Mouse (Mus musculus) heart, embryonic 14.5 days (tissue): ENCODE results near the gene Nfyc. TPM values are rescaled to one million over a fixed set of nuclear protein-coding genes. Genes with fewer than 3 reads are reported as not detected.
A peak's percentile ranks its signal among the peaks of the same experiment; 100 is the strongest.

ENCODE experiments used
- ATAC-seq: fragments of 200-750 bp; cut with Nextera tagmentation; 2 replicates; pipeline ENCODE4 v1.8.0; 2017; ENCODE audit warnings: low read depth, moderate TSS enrichment; ENCODE audit not compliant: insufficient number of reproducible peaks, insufficient read depth, low FRiP score
- H3K27ac ChIP-seq, 2 experiments: fragments of 200-500 bp in 1 of 2; fragments of 300-500 bp in 1 of 2; sonication (generic) in 1 of 2; replicated peaks in 1 of 2; 2 replicates each; pipeline ENCODE4 v1.5.1; 2012 to 2014; ENCODE audit warnings: low read depth in 2 of 2, low read length in 2 of 2, control low read depth in 1 of 2, mild to moderate bottlenecking in 1 of 2, mixed read lengths in 1 of 2; ENCODE audit not compliant: control insufficient read depth in 1 of 2, insufficient read depth in 1 of 2
- H3K27me3 ChIP-seq: fragments of 300-500 bp; sonication (generic); 2 replicates; pipeline ENCODE4 v1.6.1; 2014; ENCODE audit warnings: mild to moderate bottlenecking, low read length, control low read depth; ENCODE audit not compliant: control insufficient read depth, insufficient read depth
- H3K36me3 ChIP-seq: fragments of 300-500 bp; sonication (generic); 2 replicates; pipeline ENCODE4 v1.6.1; 2014; ENCODE audit warnings: mild to moderate bottlenecking, control low read depth, low read length, mixed read lengths; ENCODE audit not compliant: control insufficient read depth, insufficient read depth
- H3K4me1 ChIP-seq, 2 experiments: fragments of 200-500 bp in 1 of 2; fragments of 300-500 bp in 1 of 2; sonication (generic) in 1 of 2; 2 replicates each; pipeline ENCODE4 v1.6.1; 2012 to 2014; ENCODE audit warnings: low read length in 2 of 2, control low read depth in 1 of 2, mixed read lengths in 1 of 2; ENCODE audit not compliant: control insufficient read depth in 2 of 2, insufficient read depth in 2 of 2
- H3K4me2 ChIP-seq: fragments of 300-500 bp; sonication (generic); 2 replicates; pipeline ENCODE4 v1.6.1; 2014; ENCODE audit warnings: mild to moderate bottlenecking, low read length
- H3K4me3 ChIP-seq, 2 experiments: fragments of 200-500 bp in 1 of 2; fragments of 300-500 bp in 1 of 2; sonication (generic) in 1 of 2; 2 replicates each; pipeline ENCODE4 v1.5.1; 2012 to 2014; ENCODE audit warnings: low read length in 2 of 2, mild to moderate bottlenecking in 2 of 2, control low read depth in 1 of 2, low read depth in 1 of 2, moderate library complexity in 1 of 2; ENCODE audit not compliant: control insufficient read depth in 1 of 2, insufficient read depth in 1 of 2
- H3K9ac ChIP-seq: fragments of 300-500 bp; sonication (generic); 2 replicates; pipeline ENCODE4 v1.6.1; 2014; ENCODE audit warnings: mild to moderate bottlenecking, low read length
- H3K9me3 ChIP-seq: fragments of 300-500 bp; sonication (generic); 2 replicates; pipeline ENCODE4 v1.6.1; 2016; ENCODE audit warnings: low read length, control low read depth; ENCODE audit not compliant: control insufficient read depth
- WGBS: fragments of 180-500 bp; shearing (Covaris S2); extraction: QIAGEN DNeasy Blood & Tissue Kit; methylation state at CpG from one replicate; pipeline ENCODE4 v1.1.7; 2014; 5-methylcytosine and 5-hydroxymethylcytosine counted together
- polyA plus RNA-seq: library from polyadenylated mRNA; unstranded; fragments of >200 nt; fragmentation: Nextera tagmentation; extraction: Ambion mirVana; gene quantifications from 2 replicates; pipeline ENCODE4 v1.2.1, GENCODE M21; 2014

Nfyc gene
- polyA plus RNA-seq, 1 experiment from 2014 or later, result 107 TPM

GRCm38 (mm10) chr4:120741303-120741702 is 90.1 kb downstream of the Nfyc start:
- Histone ChIP-seq H3K4me1 (no peaks in the 10 kb centered on the region), H3K4me2 (no peak overlapping the region), H3K36me3 (no peaks in the 10 kb centered on the region), H3K9me3 (no peaks in the 10 kb centered on the region), H3K27me3 (peaks cover 62% of the 10 kb centered on the region), H3K27ac (no peak overlapping the region), H3K4me3 (no peak overlapping the region), H3K9ac (no peak overlapping the region)
- ATAC-seq, result no peak
- 75% methylated on average over 6 of the region's 6 CpGs for WGBS

DNA sequence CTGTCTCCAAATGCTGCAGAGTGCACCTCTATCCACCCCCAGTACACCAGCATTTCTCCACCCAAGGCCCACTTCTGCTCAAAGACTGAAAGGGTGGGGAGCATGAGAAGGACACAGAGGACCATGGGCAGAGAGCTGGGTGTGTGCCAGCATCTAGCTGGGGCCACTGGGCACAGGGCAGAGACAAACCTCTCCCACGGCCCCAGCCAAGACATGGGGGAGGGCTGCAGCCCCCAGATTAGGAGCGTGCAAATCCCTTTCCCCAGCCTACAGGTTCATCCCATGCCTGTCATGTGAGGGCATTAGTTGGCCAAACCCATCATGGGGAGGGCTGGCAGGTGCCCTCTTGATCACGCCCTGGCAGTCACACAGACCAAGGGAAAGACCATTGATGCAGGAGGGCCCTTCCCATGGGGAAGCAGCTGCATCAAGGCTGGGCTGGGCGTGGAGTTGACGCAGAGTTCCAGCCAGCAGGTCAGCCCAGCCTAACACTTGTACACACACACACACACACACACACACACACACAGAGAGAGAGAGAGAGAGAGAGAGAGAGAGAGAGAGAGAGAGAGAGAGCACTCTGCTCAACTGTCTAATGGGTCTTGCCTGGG is 97.3 kb downstream of the Nfyc start:
- no peak for ATAC-seq
- peaks cover 41% of the 10 kb centered on the region for H3K27me3 ChIP-seq
- no peaks in the 10 kb centered on the region for H3K36me3 ChIP-seq
- no peak overlapping the region for H3K9ac ChIP-seq
- no peak overlapping the region for H3K27ac ChIP-seq
- H3K9me3 ChIP-seq, result no peaks in the 10 kb centered on the region
- WGBS, result 75% methylated on average over 5 of the region's 5 CpGs
- H3K4me1 ChIP-seq, result peaks cover 9 to 18% of the 10 kb centered on the region in 2 experiments
- H3K4me3 ChIP-seq, result no peak overlapping the region
- H3K4me2 ChIP-seq, result no peak overlapping the region

DNA sequence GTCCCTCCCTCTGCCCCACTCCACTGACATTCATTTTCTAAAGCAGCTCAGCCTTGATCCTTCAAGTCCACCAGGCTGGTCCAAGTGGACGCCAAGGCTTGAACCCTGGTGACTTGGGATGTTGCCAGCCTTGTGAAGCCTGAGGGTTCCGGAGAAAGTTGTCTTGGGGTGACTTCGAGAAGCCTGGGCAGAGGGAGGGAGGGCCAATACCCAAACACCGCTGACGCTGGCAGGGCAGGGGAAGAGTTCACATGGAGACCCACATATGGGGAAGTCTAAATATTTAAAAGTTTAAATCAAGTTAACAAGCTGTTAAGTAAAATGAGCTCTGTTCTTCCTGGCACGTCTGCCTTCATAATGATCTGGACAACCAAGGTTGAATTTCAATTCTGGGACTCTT is 98.6 kb downstream of the Nfyc start:
- 89% methylated on average over 6 of the region's 6 CpGs for WGBS
- Histone ChIP-seq H3K4me1 (peaks cover 14 to 18% of the 10 kb centered on the region in 2 experiments), H3K4me2 (no peak overlapping the region), H3K27ac (no peak overlapping the region), H3K4me3 (no peak overlapping the region), H3K36me3 (no peaks in the 10 kb centered on the region), H3K9ac (no peak overlapping the region), H3K27me3 (peaks cover 28% of the 10 kb centered on the region), H3K9me3 (no peaks in the 10 kb centered on the region)
- ATAC-seq, result no peak

DNA sequence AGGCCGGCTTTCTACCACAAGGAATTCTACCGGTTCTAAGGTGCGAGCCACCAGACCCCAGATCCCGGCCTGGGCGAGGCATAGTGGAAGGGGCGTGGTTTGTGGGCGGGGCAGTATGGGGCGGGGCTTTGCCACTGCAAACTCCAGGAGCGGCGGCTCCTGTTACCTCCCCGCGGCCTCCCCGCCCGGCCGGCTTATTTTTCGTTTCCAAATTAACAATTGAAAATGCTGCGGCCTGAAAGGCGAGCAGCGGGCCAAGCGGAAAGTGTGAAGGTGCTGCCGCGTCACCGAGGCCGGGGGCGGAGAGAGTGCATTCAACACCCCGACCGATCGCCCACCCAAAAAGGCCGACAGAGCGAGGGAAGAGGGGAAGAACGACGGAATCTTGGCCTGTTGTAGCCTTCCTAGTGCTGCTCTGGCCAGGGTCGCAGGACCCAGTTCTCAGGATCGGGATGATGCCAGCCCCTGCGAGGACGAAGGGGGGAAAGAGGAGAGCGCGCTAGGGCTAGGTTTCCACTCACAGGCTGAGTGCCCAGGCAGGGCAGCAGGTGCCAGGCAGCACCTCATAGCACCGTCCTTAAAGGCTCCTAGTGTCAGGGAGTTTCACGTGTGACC is 100.2 kb downstream of the Nfyc start:
- WGBS, result under 1% methylated on average over 40 of the region's 40 CpGs
- peak overlapping the region; percentile 93 for H3K4me2 ChIP-seq
- H3K4me1 ChIP-seq, result peaks cover 18 to 20% of the 10 kb centered on the region in 2 experiments
- peak overlapping the region; percentile 70 for H3K9ac ChIP-seq
- H3K27me3 ChIP-seq, result peaks cover 21% of the 10 kb centered on the region
- H3K9me3 ChIP-seq, result no peaks in the 10 kb centered on the region
- peak overlapping the region; percentile 51 to 55 for H3K4me3 ChIP-seq
- peak; percentile 84 for ATAC-seq
- no peak overlapping the region for H3K27ac ChIP-seq
- H3K36me3 ChIP-seq, result no peaks in the 10 kb centered on the region

DNA sequence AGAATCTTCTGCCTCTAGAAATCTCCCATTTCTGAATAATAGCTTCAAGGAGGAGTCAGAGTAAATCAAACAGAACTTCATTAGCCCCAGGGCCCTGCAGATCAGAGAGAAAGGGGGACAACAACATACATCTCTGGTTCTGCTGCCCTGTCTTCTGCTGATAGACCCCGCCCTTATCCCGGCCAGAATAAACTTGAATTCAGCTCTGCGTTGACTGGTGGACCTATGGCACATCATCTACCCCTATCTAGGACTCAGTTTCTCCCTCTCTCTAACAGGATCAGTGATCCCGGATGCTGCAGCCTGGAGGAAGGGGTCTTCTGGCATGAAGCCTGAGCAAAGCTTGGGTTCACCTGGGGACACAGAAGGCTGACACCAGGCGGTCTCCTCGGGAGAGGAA is 100.8 kb downstream of the Nfyc start:
- peaks cover 21% of the 10 kb centered on the region for H3K27me3 ChIP-seq
- no peaks in the 10 kb centered on the region for H3K36me3 ChIP-seq
- peaks cover 23 to 26% of the 10 kb centered on the region in 2 experiments for H3K4me1 ChIP-seq
- peak overlapping the region; percentile 70; the same call in 1 of the 2 replicates for H3K9ac ChIP-seq
- H3K4me3 ChIP-seq, result peak overlapping the region; percentile 51 to 55
- H3K4me2 ChIP-seq, result peak overlapping the region; percentile 93
- H3K27ac ChIP-seq, result no peak overlapping the region
- ATAC-seq, result no peak
- H3K9me3 ChIP-seq, result no peaks in the 10 kb centered on the region
- WGBS, result 27% methylated on average over 6 of the region's 6 CpGs

- Histone ChIP-seq H3K27me3 (peaks cover 21% of the 10 kb centered on the region), H3K27ac (no peak overlapping the region), H3K36me3 (no peaks in the 10 kb centered on the region), H3K9me3 (no peaks in the 10 kb centered on the region), H3K9ac (no peak overlapping the region), H3K4me1 (peaks cover 27 to 28% of the 10 kb centered on the region in 2 experiments), H3K4me2 (no peak overlapping the region; the same call in 1 of the 2 replicates), H3K4me3 (no peak overlapping the region)
- 52% methylated on average over 6 of the region's 6 CpGs for WGBS
- no peak for ATAC-seq
These were observed 101.2 kb downstream of the Nfyc start for GRCm38 (mm10) chr4:120730146-120730545.

- Histone ChIP-seq H3K9me3 (no peaks in the 10 kb centered on the region), H3K27ac (no peak overlapping the region), H3K36me3 (no peaks in the 10 kb centered on the region), H3K27me3 (peaks cover 18% of the 10 kb centered on the region), H3K9ac (no peak overlapping the region), H3K4me3 (no peak overlapping the region), H3K4me2 (no peak overlapping the region), H3K4me1 (peaks cover 27 to 29% of the 10 kb centered on the region in 2 experiments)
- no peak for ATAC-seq
- WGBS, result 49% methylated on average over 6 of the region's 6 CpGs
These were observed 101.9 kb downstream of the Nfyc start for GRCm38 (mm10) chr4:120729441-120729840.
